Mouse (Mus musculus) spleen, adult 2 months (tissue): Measurements from ENCODE around the gene Cped1.

ENCODE experiments used
- CTCF ChIP-seq: fragments of 200-500 bp; IDR thresholded peaks from 2 replicates; pipeline ENCODE4 v1.5.1; 2011; ENCODE audit warnings: mild to moderate bottlenecking, inconsistent platforms; ENCODE audit not compliant: insufficient read depth, insufficient read length, insufficient replicate concordance; ENCODE audit errors: extremely low read depth
- POLR2A ChIP-seq: fragments of 200-500 bp; IDR thresholded peaks from 2 replicates; pipeline ENCODE4 v1.6.1; 2011; ENCODE audit warnings: low read depth, low read length, inconsistent platforms

GRCm38 (mm10) chr6:22099832-22100231 is 114.1 kb downstream of the Cped1 start:
- TF ChIP-seq POLR2A (no peak), CTCF (no peak)
